Mouse (Mus musculus) brain, embryonic 14.5 days (tissue): ENCODE measurements around the gene Crtc3.

Source experiments
- CTCF ChIP-seq: fragments of 200-500 bp; IDR thresholded peaks from 2 replicates; pipeline ENCODE4 v1.5.1; 2012; ENCODE audit warnings: inconsistent platforms, mild to moderate bottlenecking, moderate library complexity, borderline replicate concordance; ENCODE audit not compliant: insufficient read depth, insufficient read length; ENCODE audit errors: extremely low read depth
- POLR2A ChIP-seq: fragments of 200-500 bp; IDR thresholded peaks from 2 replicates; pipeline ENCODE4 v1.6.1; 2012; ENCODE audit warnings: mild to moderate bottlenecking, inconsistent platforms, borderline replicate concordance; ENCODE audit not compliant: poor library complexity, insufficient read depth, insufficient read length, severe bottlenecking; ENCODE audit errors: extremely low read depth

DNA sequence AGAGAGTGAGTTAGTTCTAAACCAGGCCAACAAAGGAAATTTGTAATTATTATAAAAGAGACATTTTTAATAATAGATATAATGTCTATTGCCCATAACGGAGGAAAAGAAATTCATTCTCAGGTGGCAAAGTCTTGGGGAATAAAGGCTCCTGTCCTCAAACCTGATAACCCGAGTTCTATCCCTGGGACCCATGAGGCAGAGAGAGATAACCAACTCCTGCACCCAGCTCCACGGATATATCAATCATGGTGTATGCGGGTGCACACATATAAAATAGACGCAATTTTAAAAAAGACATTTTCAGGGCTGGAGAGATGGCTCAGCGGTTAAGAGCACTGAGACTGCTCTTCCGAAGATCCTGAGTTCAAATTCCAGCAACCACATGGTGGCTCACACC is 30.9 kb upstream of the Crtc3 start:
- TF ChIP-seq CTCF (no peak), POLR2A (no peak)
